Mouse (Mus musculus): Measurements from ENCODE around the gene Rab21. TPM values are rescaled to one million over a fixed set of nuclear protein-coding genes. Genes with fewer than 3 reads are reported as not detected.

Gene Rab21
- total RNA-seq (2014; rRNA removed) = 14.7 and 16.5 TPM in 2 replicates
- 18.0 and 19.0 TPM in 2 replicates for polyA plus RNA-seq (2012; rRNA removed)

DNA sequence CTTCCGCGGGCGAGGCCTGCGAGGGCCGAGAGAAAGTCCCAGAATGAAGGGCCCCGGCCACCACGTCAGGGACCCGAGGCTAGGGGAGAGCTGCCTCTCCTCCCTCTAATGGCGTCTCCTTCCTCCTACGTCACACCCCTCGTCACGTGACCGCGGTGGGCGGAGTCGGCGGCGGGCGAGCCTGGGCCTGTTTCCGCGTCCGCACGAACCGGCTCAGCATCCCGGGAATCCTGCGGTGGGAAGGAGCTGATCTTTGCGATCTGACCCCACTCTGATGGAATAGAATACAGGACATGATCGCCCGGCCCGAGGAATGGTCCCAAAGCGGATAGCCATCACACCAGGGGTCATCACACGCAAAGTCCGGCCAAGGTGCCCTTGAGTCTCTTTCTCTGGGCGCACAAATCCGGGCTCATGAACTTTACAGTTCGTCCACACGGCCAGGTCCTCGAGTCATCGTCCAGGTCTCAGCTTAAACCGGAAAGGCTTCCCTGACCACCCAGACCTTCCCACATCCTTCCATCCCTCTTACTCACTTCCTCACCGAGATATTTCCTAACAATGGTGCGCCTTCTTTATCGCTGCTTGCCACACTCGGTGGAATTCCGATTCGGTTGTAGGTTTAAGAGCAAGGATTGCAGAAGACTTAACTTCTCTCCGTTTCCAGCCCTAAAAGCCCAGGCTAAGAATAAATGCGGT, at the start of gene Rab21:
Gene Rab21 (minus strand): TSS at position 122 of the 699 bp plus-strand sequence.
- H3K27me3 ChIP-seq (ENCODE audit: control insufficient read depth, insufficient read depth, low read length) = no peaks in the 10 kb centered on the region
- H3K79me2 ChIP-seq (ENCODE audit: control insufficient read depth, insufficient read depth, low read length) = peaks cover 31% of the 10 kb centered on the region
- H3K4me3 ChIP-seq (ENCODE audit: insufficient read depth, low read depth, low read length) = peak within 1 kb of the TSS; percentile 66
- H3K4me1 ChIP-seq (ENCODE audit: control insufficient read depth, insufficient read depth, low read length) = peaks cover 27% of the 10 kb centered on the region
- peak; percentile 68 for DNase-seq (ENCODE audit: extremely low read depth, low read depth, low spot score)
- H3K9ac ChIP-seq (ENCODE audit: low read depth, low read length) = peak within 1 kb of the TSS; percentile 90
- H3K36me3 ChIP-seq (ENCODE audit: control insufficient read depth, insufficient read depth, low read length) = no peaks in the 10 kb centered on the region
- 1% methylated on average over 48 of the region's 48 CpGs for WGBS
- peak within 1 kb of the TSS; percentile 86 for H3K27ac ChIP-seq (replicated peaks; ENCODE audit: insufficient read depth, low read depth, low read length)
- TF ChIP-seq CTCF (IDR thresholded peaks at IDR 0.05; ENCODE audit: low read depth, low read length) (no peak), POLR2A (IDR thresholded peaks at IDR 0.05; ENCODE audit: extremely low read depth, insufficient read depth, low read length) (peak; percentile 83)

DNA sequence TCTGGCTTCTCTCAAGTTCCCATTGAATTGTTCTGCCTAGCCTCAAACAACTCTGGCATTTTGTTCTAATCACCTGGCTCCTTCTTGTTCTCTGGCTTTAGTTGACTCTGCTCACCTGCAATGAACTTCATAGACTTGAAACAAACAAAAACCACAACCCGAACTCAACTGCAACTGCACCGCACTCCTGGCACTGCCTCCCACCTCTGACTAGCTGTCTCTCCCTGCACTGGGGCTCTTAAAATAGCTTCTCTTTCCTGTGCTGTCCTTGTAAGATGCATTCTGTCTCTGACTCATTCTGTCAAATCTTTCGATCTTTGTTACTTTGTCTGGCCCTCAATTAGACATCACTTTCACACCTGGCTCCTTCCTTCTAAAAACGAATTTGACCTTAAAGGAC, 47.8 kb upstream of the Rab21 start:
- Histone ChIP-seq H3K27ac (replicated peaks; ENCODE audit: insufficient read depth, low read depth, low read length) (peak overlapping the region; percentile 36; the same call in 1 of the 2 replicates), H3K36me3 (ENCODE audit: control insufficient read depth, insufficient read depth, low read length) (no peaks in the 10 kb centered on the region), H3K27me3 (ENCODE audit: control insufficient read depth, insufficient read depth, low read length) (no peaks in the 10 kb centered on the region), H3K9ac (ENCODE audit: low read depth, low read length) (no peak overlapping the region), H3K4me1 (ENCODE audit: control insufficient read depth, insufficient read depth, low read length) (peaks cover 12% of the 10 kb centered on the region; the same call in 1 of the 2 replicates), H3K4me3 (ENCODE audit: insufficient read depth, low read depth, low read length) (no peak overlapping the region), H3K79me2 (ENCODE audit: control insufficient read depth, insufficient read depth, low read length) (peaks cover 6% of the 10 kb centered on the region; the same call in 1 of the 2 replicates)
- no peak for TF ChIP-seq CTCF (IDR thresholded peaks at IDR 0.05; ENCODE audit: low read depth, low read length)
- no peak for TF ChIP-seq POLR2A (IDR thresholded peaks at IDR 0.05; ENCODE audit: extremely low read depth, insufficient read depth, low read length)
- no peak for DNase-seq (ENCODE audit: extremely low read depth, low read depth, low spot score)
- 64% methylated on average over 4 of the region's 4 CpGs for WGBS

DNA sequence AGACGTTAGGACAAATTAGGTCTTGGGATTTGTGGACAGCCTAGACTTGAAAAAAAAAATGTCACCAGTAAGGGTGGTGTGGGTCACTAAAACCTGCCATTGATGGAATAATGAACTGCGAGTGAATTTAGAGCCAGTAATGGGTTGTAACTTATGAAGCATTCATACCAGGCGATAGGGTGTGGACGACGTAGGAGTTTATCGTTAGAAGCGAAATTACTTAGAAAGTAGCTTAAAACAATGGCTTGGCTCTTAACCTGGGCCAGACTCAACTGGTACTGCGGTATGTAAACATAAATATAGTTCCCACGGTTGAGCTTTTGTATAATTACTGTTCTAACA, 47.2 kb upstream of the Rab21 start:
- Histone ChIP-seq H3K79me2 (ENCODE audit: control insufficient read depth, insufficient read depth, low read length) (peaks cover 6% of the 10 kb centered on the region; the same call in 1 of the 2 replicates), H3K4me1 (ENCODE audit: control insufficient read depth, insufficient read depth, low read length) (peaks cover 15% of the 10 kb centered on the region; the same call in 1 of the 2 replicates), H3K36me3 (ENCODE audit: control insufficient read depth, insufficient read depth, low read length) (no peaks in the 10 kb centered on the region), H3K27ac (replicated peaks; ENCODE audit: insufficient read depth, low read depth, low read length) (peak overlapping the region; percentile 56), H3K27me3 (ENCODE audit: control insufficient read depth, insufficient read depth, low read length) (no peaks in the 10 kb centered on the region), H3K4me3 (ENCODE audit: insufficient read depth, low read depth, low read length) (peak overlapping the region; percentile 83), H3K9ac (ENCODE audit: low read depth, low read length) (peak overlapping the region; percentile 50)
- no peak for DNase-seq (ENCODE audit: extremely low read depth, low read depth, low spot score)
- WGBS = 6% methylated on average over 9 of the region's 9 CpGs
- TF ChIP-seq POLR2A (IDR thresholded peaks at IDR 0.05; ENCODE audit: extremely low read depth, insufficient read depth, low read length) (no peak), CTCF (IDR thresholded peaks at IDR 0.05; ENCODE audit: low read depth, low read length) (no peak)

DNA sequence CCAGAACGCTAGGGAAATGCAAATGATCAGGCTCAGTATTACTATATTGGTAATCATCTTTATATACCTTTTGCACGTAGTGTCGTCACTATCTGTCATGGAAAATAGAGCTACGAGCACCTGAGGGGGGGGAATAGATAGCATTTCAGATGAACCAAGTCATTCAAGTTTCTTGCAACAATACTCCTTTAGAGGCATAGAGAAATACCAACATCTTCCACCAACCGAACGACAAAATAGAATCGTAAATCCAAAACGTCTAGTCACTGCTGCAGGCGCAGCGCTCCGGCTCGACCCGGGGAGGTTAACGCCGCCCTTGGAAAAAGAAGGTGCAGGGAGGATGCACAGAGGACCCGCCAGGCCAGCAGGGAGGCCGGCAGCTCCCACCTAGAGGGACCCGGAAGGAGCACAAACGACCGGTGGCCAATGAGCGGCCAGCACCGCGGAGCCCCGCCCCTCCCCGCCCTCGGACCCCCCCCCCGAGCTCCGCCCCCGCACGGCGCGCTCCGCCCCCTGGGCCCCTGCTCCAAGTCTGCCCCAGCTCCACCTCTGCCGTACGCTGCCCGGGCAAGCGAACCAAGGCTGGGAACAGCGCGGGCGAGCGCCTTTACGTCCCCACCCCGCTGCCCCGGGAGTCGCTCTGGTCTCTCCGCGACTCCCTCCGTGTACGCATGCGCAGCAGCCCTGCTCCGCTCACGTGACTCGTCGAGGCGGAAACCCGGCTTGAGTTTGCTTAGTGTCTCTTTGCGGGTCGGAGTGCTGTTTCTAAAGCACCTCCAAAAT, 46.6 kb upstream of the Rab21 start, which contains the start of gene Tmem19:
Gene Tmem19 (minus strand): TSS at position 662 of the 783 bp plus-strand sequence.
- DNase-seq (ENCODE audit: extremely low read depth, low read depth, low spot score) = peak; percentile 92
- no peak for TF ChIP-seq CTCF (IDR thresholded peaks at IDR 0.05; ENCODE audit: low read depth, low read length)
- TF ChIP-seq POLR2A (IDR thresholded peaks at IDR 0.05; ENCODE audit: extremely low read depth, insufficient read depth, low read length) = peak; percentile 72
- Histone ChIP-seq H3K4me1 (ENCODE audit: control insufficient read depth, insufficient read depth, low read length) (peaks cover 15% of the 10 kb centered on the region; the same call in 1 of the 2 replicates), H3K27me3 (ENCODE audit: control insufficient read depth, insufficient read depth, low read length) (no peaks in the 10 kb centered on the region), H3K27ac (replicated peaks; ENCODE audit: insufficient read depth, low read depth, low read length) (peak within 1 kb of the TSS; percentile 56), H3K4me3 (ENCODE audit: insufficient read depth, low read depth, low read length) (peak within 1 kb of the TSS; percentile 83), H3K36me3 (ENCODE audit: control insufficient read depth, insufficient read depth, low read length) (peaks cover 1% of the 10 kb centered on the region; the same call in 1 of the 2 replicates), H3K9ac (ENCODE audit: low read depth, low read length) (peak within 1 kb of the TSS; percentile 73), H3K79me2 (ENCODE audit: control insufficient read depth, insufficient read depth, low read length) (peaks cover 8% of the 10 kb centered on the region; the same call in 1 of the 2 replicates)
- under 1% methylated on average over 56 of the region's 58 CpGs for WGBS

- no peak overlapping the region; the same call in 1 of the 2 replicates for H3K9ac ChIP-seq (ENCODE audit: low read depth, low read length)
- TF ChIP-seq CTCF (IDR thresholded peaks at IDR 0.05; ENCODE audit: low read depth, low read length) = peak; percentile 29; the same call in 1 of the 2 replicates
- TF ChIP-seq POLR2A (IDR thresholded peaks at IDR 0.05; ENCODE audit: extremely low read depth, insufficient read depth, low read length) = no peak
- peaks cover 11% of the 10 kb centered on the region; the same call in 1 of the 2 replicates for H3K79me2 ChIP-seq (ENCODE audit: control insufficient read depth, insufficient read depth, low read length)
- H3K27me3 ChIP-seq (ENCODE audit: control insufficient read depth, insufficient read depth, low read length) = no peaks in the 10 kb centered on the region
- peak; percentile 96 for DNase-seq (ENCODE audit: extremely low read depth, low read depth, low spot score)
- H3K4me1 ChIP-seq (ENCODE audit: control insufficient read depth, insufficient read depth, low read length) = peaks cover 29% of the 10 kb centered on the region
- H3K4me3 ChIP-seq (ENCODE audit: insufficient read depth, low read depth, low read length) = no peak overlapping the region
- H3K27ac ChIP-seq (replicated peaks; ENCODE audit: insufficient read depth, low read depth, low read length) = peak overlapping the region; percentile 81
- peaks cover 8% of the 10 kb centered on the region for H3K36me3 ChIP-seq (ENCODE audit: control insufficient read depth, insufficient read depth, low read length)
- WGBS = 24% methylated on average over 7 of the region's 7 CpGs
Measured at GRCm38 (mm10) chr10:115359066-115359465, 43.7 kb upstream of the Rab21 start.

Data from liver, adult 2 months (tissue).